Mouse (Mus musculus): ENCODE data around the gene Setd1a. TPM values are rescaled to one million over a fixed set of nuclear protein-coding genes. Genes with fewer than 3 reads are reported as not detected.
A peak's percentile ranks its signal among the peaks of the same experiment; 100 is the strongest.

Setd1a gene
- total and polyA plus RNA-seq, 3 experiments = 4.5 to 51.0 (median 9.8) TPM

GRCm38 (mm10) chr7:127767671-127768345 is 8.7 kb upstream of the Setd1a start:
- DNase-seq (ENCODE audit: extremely low read depth) = no peak
- H3K4me2 ChIP-seq (ENCODE audit: insufficient read depth, low read depth, poor library complexity, severe bottlenecking) = no peak overlapping the region
- in situ Hi-C loops (cut with MboI; ENCODE audit: low pct_ligation_motif_present, low pct_unique_long_range_greater_than_20kb, low sequenced_read_pairs) = loop anchor here (25.0 kb wide), 1 partner anchor 406 kb away; no protein-coding TSS in a partner anchor
- dilution Hi-C loops (cut with MboI; ENCODE audit: extremely low pct_ligation_motif_present, extremely low pct_unique_long_range_greater_than_20kb, low sequenced_read_pairs) = no loop called here
- H3K27ac ChIP-seq (ENCODE audit: insufficient read depth, low read depth) = no peak overlapping the region
- H3K9me3 ChIP-seq (replicated peaks; ENCODE audit: low read length) = no peaks in the 10 kb centered on the region
- H3K9ac ChIP-seq (ENCODE audit: insufficient read depth, low read depth) = no peak overlapping the region
- H3K27me3 ChIP-seq (replicated peaks) = no peaks in the 10 kb centered on the region
- peaks cover 14% of the 10 kb centered on the region for H3K79me2 ChIP-seq (replicated peaks; ENCODE audit: control insufficient read depth, extremely low read depth, insufficient read depth, poor library complexity, severe bottlenecking)
- no peak for TF ChIP-seq CHD2 (IDR thresholded peaks at IDR 0.05; ENCODE audit: low read length)
- TF ChIP-seq EP300 (IDR thresholded peaks at IDR 0.05; ENCODE audit: low read length) = no peak
- no peak for TF ChIP-seq MAFK (IDR thresholded peaks at IDR 0.05; ENCODE audit: insufficient replicate concordance, low read length)
- no peak for TF ChIP-seq ELF1 (IDR thresholded peaks at IDR 0.05; ENCODE audit: low read depth, low read length)
- no peak for TF ChIP-seq GABPA (IDR thresholded peaks at IDR 0.05; ENCODE audit: insufficient replicate concordance, low read depth, low read length)
- TF ChIP-seq E2F4 (IDR thresholded peaks at IDR 0.05; ENCODE audit: insufficient replicate concordance, low read depth, low read length) = no peak
- no peak for TF ChIP-seq JUN (IDR thresholded peaks at IDR 0.05; ENCODE audit: insufficient read depth, low read depth, low read length)
- TF ChIP-seq USF1 (IDR thresholded peaks at IDR 0.05; ENCODE audit: low read depth, low read length) = no peak
- TF ChIP-seq ETS1 (conservative IDR thresholded peaks at IDR 0.05; ENCODE audit: low read depth, low read length) = no peak
- TF ChIP-seq JUND (conservative IDR thresholded peaks at IDR 0.05; ENCODE audit: low read depth, low read length) = no peak
- TF ChIP-seq TCF12 (IDR thresholded peaks at IDR 0.05; ENCODE audit: low read depth, low read length) = no peak
- peaks cover 27 to 49% of the 10 kb centered on the region in 2 experiments for H3K36me3 ChIP-seq (replicated peaks in 1 of 2; ENCODE audit: control insufficient read depth in 1 of 2, insufficient read depth in 1 of 2, low read length in 1 of 2)
- H3K4me3 ChIP-seq (replicated peaks in 1 of 3; ENCODE audit: low read depth in 2 of 3, low read length in 2 of 3, poor library complexity in 1 of 3) = no peak overlapping the region
- H3K4me1 ChIP-seq (ENCODE audit: control insufficient read depth in 1 of 2, insufficient read depth in 2 of 2) = peaks cover 0 to 57% of the 10 kb centered on the region in 2 experiments; a peak in 3 of 4 replicates

GRCm38 (mm10) chr7:127768346-127768996 is 8.0 kb upstream of the Setd1a start:
- no peak for DNase-seq (ENCODE audit: extremely low read depth)
- Histone ChIP-seq H3K9ac (ENCODE audit: insufficient read depth, low read depth) (no peak overlapping the region), H3K36me3 (replicated peaks in 1 of 2; ENCODE audit: control insufficient read depth in 1 of 2, insufficient read depth in 1 of 2, low read length in 1 of 2) (peaks cover 23 to 46% of the 10 kb centered on the region in 2 experiments), H3K4me2 (ENCODE audit: insufficient read depth, low read depth, poor library complexity, severe bottlenecking) (no peak overlapping the region), H3K79me2 (replicated peaks; ENCODE audit: control insufficient read depth, extremely low read depth, insufficient read depth, poor library complexity, severe bottlenecking) (peaks cover 14% of the 10 kb centered on the region), H3K27ac (ENCODE audit: insufficient read depth, low read depth) (no peak overlapping the region), H3K4me1 (ENCODE audit: control insufficient read depth in 1 of 2, insufficient read depth in 2 of 2) (peaks cover 2 to 60% of the 10 kb centered on the region in 2 experiments), H3K27me3 (replicated peaks) (no peaks in the 10 kb centered on the region), H3K9me3 (replicated peaks; ENCODE audit: low read length) (no peaks in the 10 kb centered on the region), H3K4me3 (replicated peaks in 1 of 3; ENCODE audit: low read depth in 2 of 3, low read length in 2 of 3, poor library complexity in 1 of 3) (no peak overlapping the region)
- TF ChIP-seq SMC3 (IDR thresholded peaks at IDR 0.05; ENCODE audit: low read depth, low read length) (peak; percentile 58), MAZ (IDR thresholded peaks at IDR 0.05; ENCODE audit: low read depth, low read length) (0 out of 2 replicates have a peak, but pooled peaks have one; percentile 51), MAX (IDR thresholded peaks at IDR 0.05; ENCODE audit: low read length) (no peak), RAD21 (IDR thresholded peaks at IDR 0.05; ENCODE audit: low read depth, low read length) (peak; percentile 54), ZC3H11A (IDR thresholded peaks at IDR 0.05; ENCODE audit: low read depth, low read length) (no peak), CTCF (conservative IDR thresholded peaks at IDR 0.05 in 1 of 2, IDR thresholded peaks at IDR 0.05 in 1 of 2; ENCODE audit: low read depth in 2 of 2, low read length in 2 of 2) (peak in 1 of 2 experiments; percentile 65; a peak in 2 of 4 replicates), IRF4 (IDR thresholded peaks at IDR 0.05; ENCODE audit: low read depth, low read length) (0 out of 2 replicates have a peak, but pooled peaks have one; percentile 30), CHD2 (IDR thresholded peaks at IDR 0.05; ENCODE audit: low read length) (peak; percentile 44; the same call in 1 of the 2 replicates)
- in situ Hi-C loops (cut with MboI; ENCODE audit: low pct_ligation_motif_present, low pct_unique_long_range_greater_than_20kb, low sequenced_read_pairs) (loop anchor here (25.0 kb wide), 1 partner anchor 406 kb away; no protein-coding TSS in a partner anchor), dilution Hi-C loops (cut with MboI; ENCODE audit: extremely low pct_ligation_motif_present, extremely low pct_unique_long_range_greater_than_20kb, low sequenced_read_pairs) (no loop called here)

All from CH12.LX (cell line).